Mouse (Mus musculus) CH12.LX (cell line): ENCODE data around the gene Ywhag. TPM values are rescaled to one million over a fixed set of nuclear protein-coding genes. Genes with fewer than 3 reads are reported as not detected.

ENCODE experiments used
- DNase-seq: peaks from one replicate; pipeline ENCODE4 v3.0.0-alpha.2; 2013; ENCODE audit errors: extremely low read depth
- H3K27ac ChIP-seq: 2 replicates; pipeline ENCODE4 v1.5.1; 2012; ENCODE audit warnings: low read depth, mild to moderate bottlenecking, control low read depth, moderate library complexity; ENCODE audit not compliant: insufficient read depth
- H3K27me3 ChIP-seq: replicated peaks from 2 replicates; pipeline ENCODE3; 2012; ENCODE audit warnings: inconsistent platforms
- H3K36me3 ChIP-seq, 2 experiments: replicated peaks in 1 of 2; 2 replicates each; pipeline versions ENCODE3 to v1.6.1; 2012; ENCODE audit warnings: inconsistent platforms in 1 of 2, low read length in 1 of 2, mild to moderate bottlenecking in 1 of 2, mixed read lengths in 1 of 2, moderate library complexity in 1 of 2; ENCODE audit not compliant: control insufficient read depth in 1 of 2, insufficient read depth in 1 of 2
- H3K4me1 ChIP-seq, 2 experiments: 2 replicates each; pipeline ENCODE4 v1.6.1; 2012; ENCODE audit warnings: inconsistent platforms in 1 of 2, moderate library complexity in 1 of 2; ENCODE audit not compliant: insufficient read depth in 2 of 2, control insufficient read depth in 1 of 2
- H3K4me2 ChIP-seq: 2 replicates; pipeline ENCODE4 v1.6.1; 2012; ENCODE audit warnings: low read depth, mild to moderate bottlenecking, control low read depth; ENCODE audit not compliant: poor library complexity, insufficient read depth, severe bottlenecking
- H3K4me3 ChIP-seq, 3 experiments: fragments of 150-350 bp in 1 of 3; sonication (generic) in 1 of 3; replicated peaks in 1 of 3; 2 replicates each; pipeline versions ENCODE3 to v1.5.1; 2011 to 2012; ENCODE audit warnings: low read depth in 2 of 3, low read length in 2 of 3, mild to moderate bottlenecking in 2 of 3, moderate library complexity in 2 of 3, control low read depth in 1 of 3, improper control_type of control experiment in 1 of 3, inconsistent platforms in 1 of 3, mixed read lengths in 1 of 3; ENCODE audit not compliant: poor library complexity in 1 of 3
- H3K79me2 ChIP-seq: replicated peaks from 2 replicates; pipeline ENCODE4 v1.6.1; 2012; ENCODE audit warnings: mild to moderate bottlenecking, moderate library complexity; ENCODE audit not compliant: control insufficient read depth, poor library complexity, insufficient read depth, severe bottlenecking; ENCODE audit errors: extremely low read depth
- H3K9ac ChIP-seq: 2 replicates; pipeline ENCODE4 v1.6.1; 2012; ENCODE audit warnings: low read depth, mild to moderate bottlenecking, control low read depth, moderate library complexity; ENCODE audit not compliant: insufficient read depth
- H3K9me3 ChIP-seq: replicated peaks from 2 replicates; pipeline ENCODE3; 2012; ENCODE audit warnings: low read length, inconsistent platforms, mixed read lengths
- BHLHE40 ChIP-seq: IDR thresholded peaks from 2 replicates; pipeline ENCODE4 v1.6.1; 2011; ENCODE audit warnings: mild to moderate bottlenecking, low read depth, low read length, improper control_type of control experiment
- CHD2 ChIP-seq: IDR thresholded peaks from 2 replicates; pipeline ENCODE4 v1.6.1; 2011; ENCODE audit warnings: low read length, improper control_type of control experiment
- CTCF ChIP-seq, 2 experiments: IDR thresholded peaks in 1 of 2; conservative IDR thresholded peaks in 1 of 2; 2 replicates each; pipeline ENCODE4 v1.5.1; 2011 to 2012; ENCODE audit warnings: low read depth in 2 of 2, low read length in 2 of 2, improper control_type of control experiment in 1 of 2, inconsistent platforms in 1 of 2, mild to moderate bottlenecking in 1 of 2, moderate library complexity in 1 of 2
- EP300 ChIP-seq: IDR thresholded peaks from 2 replicates; pipeline ENCODE4 v1.6.1; 2011; ENCODE audit warnings: low read length, improper control_type of control experiment
- GABPA ChIP-seq: IDR thresholded peaks from 2 replicates; pipeline ENCODE4 v1.6.1; 2012; ENCODE audit warnings: low read depth, low read length, improper control_type of control experiment, inconsistent platforms; ENCODE audit not compliant: insufficient replicate concordance
- KAT2A ChIP-seq: IDR thresholded peaks from 2 replicates; pipeline ENCODE4 v1.6.1; 2012; ENCODE audit warnings: low read length, improper control_type of control experiment, inconsistent platforms; ENCODE audit not compliant: insufficient replicate concordance
- MAX ChIP-seq: IDR thresholded peaks from 2 replicates; pipeline ENCODE4 v1.6.1; 2011; ENCODE audit warnings: low read length, improper control_type of control experiment
- MEF2A ChIP-seq: IDR thresholded peaks from 2 replicates; pipeline ENCODE4 v1.6.1; 2014; ENCODE audit warnings: low read depth, mild to moderate bottlenecking, inconsistent platforms, low read length, improper control_type of control experiment, borderline replicate concordance
- MYC ChIP-seq: IDR thresholded peaks from 2 replicates; pipeline ENCODE4 v1.6.1; 2011; ENCODE audit warnings: low read depth, mild to moderate bottlenecking, improper control_type of control experiment, low read length
- NELFE ChIP-seq: IDR thresholded peaks from 2 replicates; pipeline ENCODE4 v1.6.1; 2011; ENCODE audit warnings: low read depth, low read length, improper control_type of control experiment
- POLR2A ChIP-seq: IDR thresholded peaks from 2 replicates; pipeline ENCODE4 v1.6.1; 2011; ENCODE audit warnings: low read depth, mild to moderate bottlenecking, improper control_type of control experiment, low read length
- TBP ChIP-seq: conservative IDR thresholded peaks from 2 replicates; pipeline ENCODE4 v1.6.1; 2011; ENCODE audit warnings: low read depth, low read length, improper control_type of control experiment
- USF1 ChIP-seq: IDR thresholded peaks from 2 replicates; pipeline ENCODE4 v1.6.1; 2014; ENCODE audit warnings: low read depth, mild to moderate bottlenecking, inconsistent platforms, low read length, improper control_type of control experiment
- USF2 ChIP-seq: conservative IDR thresholded peaks from 2 replicates; pipeline ENCODE4 v1.6.1; 2011; ENCODE audit warnings: low read depth, low read length, improper control_type of control experiment
- ZC3H11A ChIP-seq: IDR thresholded peaks from 2 replicates; pipeline ENCODE4 v1.6.1; 2012; ENCODE audit warnings: low read depth, mild to moderate bottlenecking, inconsistent platforms, low read length, improper control_type of control experiment
- ZMIZ1 ChIP-seq: IDR thresholded peaks from 2 replicates; pipeline ENCODE4 v1.6.1; 2012; ENCODE audit warnings: low read depth, mild to moderate bottlenecking, inconsistent platforms, low read length, improper control_type of control experiment
- ZNF384 ChIP-seq: IDR thresholded peaks from 2 replicates; pipeline ENCODE4 v1.6.1; 2012; ENCODE audit warnings: low read depth, low read length, improper control_type of control experiment, inconsistent platforms
- dilution Hi-C: fragments of 300-500 bp; cut with MboI; formaldehyde crosslinking; loops from 2 replicates; pipeline ENCODE4 v1.14.3; 2020; ENCODE audit warnings: low sequenced_read_pairs; ENCODE audit not compliant: extremely low pct_unique_long_range_greater_than_20kb, extremely low pct_ligation_motif_present
- in situ Hi-C: fragments of 300-500 bp; cut with MboI; formaldehyde crosslinking; loops from 3 replicates; pipeline ENCODE4 v1.14.3; 2019; ENCODE audit warnings: low sequenced_read_pairs, low pct_ligation_motif_present, low pct_unique_long_range_greater_than_20kb, mixed read lengths
- polyA plus RNA-seq: library from polyadenylated mRNA; unstranded; fragments of >175 nt; gene quantifications from 2 replicates; pipeline ENCODE4 v1.2.1, GENCODE M21; 2012; ENCODE audit warnings: low read depth; ENCODE audit not compliant: insufficient read length
- total RNA-seq, 2 experiments: library from RNA; depleted of rRNA; stranded (reverse); fragments of 300-350 nt in 1 of 2; fragments of >200 nt in 1 of 2; gene quantifications; 2 replicates each; pipeline ENCODE4 v1.2.3; 2012 to 2014

The Ywhag gene
- total and polyA plus RNA-seq, 3 experiments = 55.3 to 239 (median 77.3) TPM

GRCm38 (mm10) chr5:135962492-135963279, 28.3 kb upstream of the Ywhag start (continued):
- no peak for TF ChIP-seq MEF2A
- TF ChIP-seq MYC = no peak
- no peak for TF ChIP-seq KAT2A
- TF ChIP-seq ZC3H11A = no peak
- no peak for TF ChIP-seq ZNF384
- TF ChIP-seq MAX = 0 out of 2 replicates have a peak, but pooled peaks have one; percentile 37
- TF ChIP-seq ZMIZ1 = peak; percentile 85
- no peak for TF ChIP-seq EP300
- TF ChIP-seq GABPA = no peak
- peak in 1 of 2 experiments; percentile 16; a peak in 2 of 4 replicates for TF ChIP-seq CTCF (conservative IDR thresholded peaks at IDR 0.05 in 1 of 2, IDR thresholded peaks at IDR 0.05 in 1 of 2; ENCODE audit: low read depth in 2 of 2, low read length in 2 of 2)
- no peak for TF ChIP-seq USF1

GRCm38 (mm10) chr5:135962125-135962491, 27.7 kb upstream of the Ywhag start:
- TF ChIP-seq ZNF384 (no peak), USF2 (no peak), NELFE (peak; percentile 73), TBP (peak; percentile 66; the same call in 1 of the 2 replicates), CHD2 (0 out of 2 replicates have a peak, but pooled peaks have one; percentile 39), POLR2A (peak; percentile 75), BHLHE40 (peak; percentile 46; the same call in 1 of the 2 replicates), MEF2A (no peak)
- TF ChIP-seq, all 38 proteins: peak for 5
- no peaks in the 10 kb centered on the region for H3K79me2 ChIP-seq
- peaks cover 0 to 7% of the 10 kb centered on the region in 2 experiments for H3K36me3 ChIP-seq
- dilution Hi-C loops (no loop called here), in situ Hi-C loops (loop anchor here (5.0 kb wide), 1 partner anchor 55 kb away; no protein-coding TSS in a partner anchor)
- no peaks in the 10 kb centered on the region for H3K9me3 ChIP-seq
- peak overlapping the region; percentile 71 for H3K27ac ChIP-seq
- no peak for DNase-seq
- H3K4me2 ChIP-seq = peak overlapping the region; percentile 96
- peak overlapping the region; percentile 61 to 95 (median 73) for H3K4me3 ChIP-seq
- H3K4me1 ChIP-seq = peaks cover 14 to 36% of the 10 kb centered on the region in 2 experiments
- peak overlapping the region; percentile 86 for H3K9ac ChIP-seq
- H3K27me3 ChIP-seq = peaks cover 10% of the 10 kb centered on the region
